Mouse (Mus musculus) fat pad, adult 2 months (tissue): ENCODE results near the gene Fam102b.

Experiments
- DNase-seq: peaks from one replicate; pipeline ENCODE4 v3.0.0-alpha.2; 2011; ENCODE audit warnings: low read depth, low spot score; ENCODE audit errors: extremely low read depth

The Fam102b gene

GRCm38 (mm10) chr3:109012595-109012994, 14.8 kb downstream of the Fam102b start:
- DNase-seq: no peak

DNA sequence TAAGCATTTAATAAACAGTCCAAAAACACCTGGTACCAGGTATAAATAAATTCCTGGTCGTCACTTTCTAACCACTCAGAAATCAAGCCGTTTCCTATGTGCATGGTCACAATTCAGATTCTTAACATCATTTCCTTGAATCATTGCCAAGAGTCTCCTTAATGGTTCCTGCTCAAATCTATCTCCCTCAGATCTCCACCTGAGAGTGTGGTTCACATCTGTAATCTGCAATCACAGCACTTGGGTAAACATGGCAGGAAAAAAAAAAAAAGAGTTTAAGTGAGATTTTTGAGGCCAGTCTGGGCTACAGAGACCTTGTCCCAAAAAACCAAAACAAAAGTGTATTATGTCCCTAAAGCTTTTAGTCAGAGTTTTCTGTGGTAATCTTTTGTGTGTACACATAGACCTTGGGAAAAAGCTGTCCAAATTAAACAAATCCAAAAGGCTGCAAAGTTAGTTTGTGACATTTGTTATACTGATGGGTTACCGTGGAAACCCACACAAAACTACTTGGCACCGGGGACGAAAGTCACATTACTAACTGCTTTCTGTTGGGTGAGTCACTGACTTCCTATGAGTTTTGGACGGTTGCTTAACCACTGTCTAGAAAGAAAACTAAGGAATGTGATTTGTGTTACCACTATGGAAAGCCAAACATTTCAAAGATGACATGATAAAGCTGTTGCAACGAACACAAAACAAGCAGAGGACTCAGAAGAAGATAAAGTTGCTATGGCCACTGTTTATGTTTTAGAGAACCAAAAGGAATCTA, 16.7 kb downstream of the Fam102b start:
- no peak for DNase-seq

DNA sequence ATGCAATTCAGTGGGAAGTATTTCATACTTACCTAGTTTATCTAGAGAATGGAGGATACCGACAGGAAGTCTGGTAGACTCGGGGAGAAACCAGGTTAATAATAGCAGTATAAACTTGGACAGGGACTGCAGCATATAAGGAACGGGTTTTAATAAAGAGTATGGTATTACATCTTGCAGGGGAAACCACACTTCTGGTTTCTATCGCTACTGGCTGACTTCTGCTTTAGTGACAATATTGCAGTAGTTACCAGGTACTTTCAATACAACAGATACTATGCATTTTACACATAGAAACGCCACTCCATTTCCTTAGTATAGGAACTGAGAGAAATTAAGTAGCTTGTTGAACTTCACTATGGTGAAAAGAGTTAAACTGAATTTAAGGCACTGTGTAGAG, 19.2 kb downstream of the Fam102b start:
- DNase-seq: no peak

GRCm38 (mm10) chr3:109005777-109006176, 21.6 kb downstream of the Fam102b start:
- DNase-seq: no peak

DNA sequence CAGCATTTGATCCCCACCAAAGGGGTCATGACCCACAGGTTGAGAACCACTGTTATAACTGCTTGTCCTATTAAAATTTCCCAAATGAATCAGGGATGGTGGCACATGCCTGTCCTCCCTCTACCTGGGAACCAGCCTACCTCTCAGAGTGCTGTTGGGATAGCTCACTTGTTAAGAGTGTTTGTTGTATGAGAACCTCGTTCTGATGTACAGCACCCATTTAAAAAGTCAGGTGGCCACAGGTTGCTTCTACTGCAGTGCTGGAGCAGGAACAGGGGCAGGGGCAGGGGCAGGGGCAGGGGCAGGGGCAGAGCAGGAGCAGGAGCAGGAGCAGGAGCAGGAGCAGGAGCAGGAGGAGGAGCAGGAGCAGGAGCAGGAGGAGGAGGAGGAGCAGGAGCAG, 28.2 kb downstream of the Fam102b start:
- no peak for DNase-seq

DNA sequence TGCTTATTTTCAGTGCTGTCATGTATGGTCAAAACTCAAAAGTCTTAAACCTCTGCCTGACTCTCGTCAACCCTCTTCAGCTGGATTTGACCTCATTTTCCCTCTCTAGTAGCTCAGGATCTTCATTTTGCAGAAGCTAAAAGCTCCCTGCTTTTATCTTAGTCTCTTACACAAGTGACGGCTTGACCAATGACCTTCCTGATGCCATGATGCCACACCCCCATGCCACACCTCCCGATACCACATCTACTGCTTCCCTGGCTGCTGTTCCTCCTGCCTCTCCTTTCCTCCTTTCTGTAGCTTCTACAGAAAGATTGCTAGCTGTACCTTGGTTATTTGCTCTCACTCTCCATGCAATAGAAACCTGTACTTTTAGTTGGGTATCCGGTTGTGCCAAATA, 29.6 kb downstream of the Fam102b start:
- no peak for DNase-seq

GRCm38 (mm10) chr3:108997284-108997683, 30.1 kb downstream of the Fam102b start:
- no peak for DNase-seq

- DNase-seq: no peak
Observed at GRCm38 (mm10) chr3:108995379-108995778, 32.0 kb downstream of the Fam102b start.

GRCm38 (mm10) chr3:108994477-108994876, 32.9 kb downstream of the Fam102b start:
- no peak for DNase-seq

- DNase-seq: no peak
Observed at GRCm38 (mm10) chr3:108989971-108990548, 37.3 kb downstream of the Fam102b start.

DNA sequence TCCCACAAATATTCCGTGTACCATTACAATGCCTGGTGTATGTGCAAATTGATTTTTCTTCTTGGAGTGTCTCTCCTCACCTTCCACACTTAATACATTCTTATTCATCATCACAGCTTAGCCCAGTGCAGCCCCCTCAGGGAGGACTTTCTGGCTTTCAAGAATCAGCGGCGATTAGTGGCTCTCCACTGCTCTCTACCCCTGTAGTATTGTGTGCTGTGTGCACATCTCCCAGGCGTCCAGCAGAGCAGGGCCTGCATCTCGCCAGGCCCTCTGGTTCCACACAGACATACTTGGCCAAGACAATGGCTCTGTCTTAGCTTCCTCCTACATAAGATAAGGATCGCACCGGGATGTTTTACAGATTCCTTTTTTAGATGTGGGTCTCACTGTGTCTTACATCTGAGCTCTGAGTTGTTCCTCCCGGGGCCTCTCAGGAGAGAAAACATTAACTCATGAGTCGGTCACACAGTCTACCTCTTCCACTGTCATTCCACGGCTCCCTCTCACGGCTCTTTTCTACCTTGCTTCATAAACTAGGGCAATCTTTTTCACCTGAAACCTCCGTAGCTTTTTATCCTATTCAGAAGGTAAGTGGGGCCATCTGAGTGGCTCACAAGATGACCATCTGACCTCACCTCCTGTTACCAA, 40.3 kb downstream of the Fam102b start:
- no peak for DNase-seq

GRCm38 (mm10) chr3:108986534-108986933, 40.9 kb downstream of the Fam102b start:
- DNase-seq: no peak

DNA sequence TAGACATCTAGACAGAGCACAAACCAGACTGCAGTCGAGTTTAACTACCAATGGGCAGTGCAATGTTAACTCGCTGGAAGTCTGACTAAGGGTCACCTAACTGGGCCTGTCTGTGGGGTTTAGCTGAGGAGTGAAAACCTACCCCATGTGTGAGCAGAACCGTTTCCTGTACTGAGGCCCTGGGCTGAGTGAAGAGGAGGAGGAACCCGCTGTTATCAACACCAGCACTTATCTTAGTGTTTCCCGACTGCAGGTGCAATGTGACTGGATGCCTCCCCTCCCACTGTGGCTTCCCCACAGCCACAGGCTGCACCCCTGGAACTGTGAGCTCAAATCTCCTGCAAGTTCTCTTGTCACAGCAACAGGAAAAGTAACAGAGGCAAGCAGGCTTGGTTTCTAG, 43.4 kb downstream of the Fam102b start:
- no peak for DNase-seq

GRCm38 (mm10) chr3:108981946-108982345, 45.5 kb downstream of the Fam102b start:
- no peak for DNase-seq

- DNase-seq: no peak
Observed at GRCm38 (mm10) chr3:108977340-108978030, 49.9 kb downstream of the Fam102b start.

GRCm38 (mm10) chr3:108974920-108975485, 52.4 kb downstream of the Fam102b start:
- DNase-seq: no peak

- no peak for DNase-seq
Observed at GRCm38 (mm10) chr3:108973980-108974660, 53.3 kb downstream of the Fam102b start.

DNA sequence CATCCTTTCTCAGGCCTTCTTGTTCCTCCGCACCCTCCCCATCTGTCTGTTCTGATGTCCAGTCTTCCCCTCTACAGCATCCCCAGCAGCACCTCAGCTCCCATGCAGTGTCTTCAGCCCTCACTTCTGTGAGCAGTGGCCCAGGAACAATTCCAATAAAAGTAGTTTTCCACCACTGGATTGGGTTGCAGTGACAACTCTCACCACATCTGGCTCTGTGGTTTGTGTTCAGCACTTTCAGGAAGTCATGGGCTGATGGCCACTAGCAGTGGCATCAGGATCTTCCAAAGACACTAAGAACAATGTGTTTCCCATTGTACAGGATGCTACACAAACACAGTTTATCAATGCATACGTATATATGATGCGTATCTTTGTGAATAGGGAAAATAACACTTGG, 61.4 kb downstream of the Fam102b start:
- DNase-seq: no peak

DNA sequence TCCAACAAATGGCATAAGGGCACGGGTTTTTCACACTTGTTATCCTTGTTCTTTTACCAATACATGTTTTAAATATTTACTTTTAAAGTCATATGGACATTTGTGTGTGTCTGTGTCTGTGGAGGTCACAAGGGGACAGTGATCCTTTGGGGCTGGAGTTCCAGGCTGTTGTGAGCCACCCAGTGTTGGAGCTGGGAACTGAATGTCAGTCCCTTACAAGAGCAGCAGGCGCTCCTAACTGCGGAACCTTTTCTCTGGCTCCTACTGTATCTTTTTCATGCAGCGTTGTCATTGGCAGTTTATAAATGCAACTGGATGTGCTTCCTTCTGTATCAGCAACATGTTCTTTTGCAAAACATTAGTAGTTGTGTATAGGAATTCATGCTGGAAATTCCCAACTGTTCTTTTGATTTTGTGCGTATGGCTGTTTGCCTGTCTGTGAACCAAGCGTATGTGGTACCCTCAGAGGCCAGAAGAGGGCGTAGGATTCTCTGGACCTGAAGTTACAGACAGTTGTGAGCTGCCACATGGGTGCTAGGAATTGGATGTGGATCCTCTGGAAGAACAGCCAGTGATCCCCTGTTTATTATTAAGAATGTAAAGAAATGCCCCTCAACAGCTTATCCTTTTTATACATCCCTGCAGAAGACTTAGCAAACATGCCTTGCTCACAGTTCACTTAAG, 62.9 kb downstream of the Fam102b start:
- DNase-seq: no peak

DNA sequence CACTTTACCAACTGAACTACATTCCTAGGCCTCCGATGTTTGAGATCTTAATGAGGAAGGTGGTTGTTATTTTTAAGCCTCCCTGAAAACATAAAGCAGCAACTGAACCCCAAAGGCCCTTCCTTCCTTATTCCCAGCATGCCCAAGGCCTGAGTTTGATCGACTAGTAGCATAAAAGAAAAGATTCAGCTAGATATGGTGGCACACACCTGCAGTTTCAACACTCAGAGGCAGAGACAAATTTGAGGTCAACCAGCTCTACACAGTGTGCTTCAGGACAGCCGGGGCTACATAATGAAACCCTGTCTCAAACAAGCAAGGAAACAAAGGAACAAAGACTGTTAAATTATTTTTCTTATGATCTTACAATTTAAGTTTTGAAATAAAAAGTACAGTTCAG, 63.6 kb downstream of the Fam102b start:
- DNase-seq: no peak
